In genomic region chr8:77695070-77695469, GRCm38 (mm10) we compare ENCODE assay signal across 24 mouse cellular contexts. TPM values are rescaled to one million over a fixed set of nuclear protein-coding genes. Genes with fewer than 3 reads are reported as not detected.
DNase-seq lines count a peak whose midpoint lies in the region; ATAC-seq lines count a peak whose summit lies in the region.
"Had no signal": no experiment of that assay in that cellular context is flagged by ENCODE, and none has a peak within 500 bp of the region (broad histone marks: within the 10 kb centered on the region; RNA-seq: fewer than 3 reads in every experiment).

No protein-coding gene starts in this region.

- H3K9ac ChIP-seq in hindbrain, embryonic 13.5 days: no peak overlapping the region
- no peak overlapping the region for H3K9ac ChIP-seq in hindbrain, embryonic 14.5 days
- H3K9ac ChIP-seq in lung, embryonic 15.5 days: no peak overlapping the region
- H3K9ac ChIP-seq: embryonic facial prominence, embryonic 13.5 days; hindbrain, embryonic 12.5 days had no signal

- H3K27me3 ChIP-seq in hindbrain, embryonic 13.5 days: no peaks in the 10 kb centered on the region
- H3K27me3 ChIP-seq in hindbrain, embryonic 14.5 days (ENCODE audit: control insufficient read depth, insufficient read depth, low read length): no peaks in the 10 kb centered on the region
- H3K27me3 ChIP-seq in lung, embryonic 15.5 days: no peaks in the 10 kb centered on the region
- H3K27me3 ChIP-seq: embryonic facial prominence, embryonic 13.5 days; hindbrain, embryonic 12.5 days had no signal

- no peak overlapping the region for H3K4me3 ChIP-seq in hindbrain, embryonic 13.5 days
- no peak overlapping the region for H3K4me3 ChIP-seq in hindbrain, embryonic 14.5 days (replicated peaks; ENCODE audit: low read length)
- no peak overlapping the region for H3K4me3 ChIP-seq in lung, embryonic 15.5 days
- H3K4me3 ChIP-seq: embryonic facial prominence, embryonic 13.5 days; erythroblast, embryonic 14.5 days; gastrocnemius, adult 2 months; hindbrain, embryonic 12.5 days; left cerebral cortex, adult 2 months; midbrain, embryonic 10.5 days had no signal

- no peaks in the 10 kb centered on the region for H3K36me3 ChIP-seq in hindbrain, embryonic 13.5 days
- H3K36me3 ChIP-seq in hindbrain, embryonic 14.5 days (replicated peaks; ENCODE audit: control insufficient read depth, insufficient read depth): no peaks in the 10 kb centered on the region
- H3K36me3 ChIP-seq in lung, embryonic 15.5 days: peaks cover 3% of the 10 kb centered on the region; the same call in 1 of the 2 replicates
- H3K36me3 ChIP-seq: embryonic facial prominence, embryonic 13.5 days; hindbrain, embryonic 12.5 days; midbrain, embryonic 10.5 days had no signal

- no peak overlapping the region for H3K27ac ChIP-seq in hindbrain, embryonic 13.5 days
- H3K27ac ChIP-seq in hindbrain, embryonic 14.5 days: no peak overlapping the region
- H3K27ac ChIP-seq in lung, embryonic 15.5 days: no peak overlapping the region
- H3K27ac ChIP-seq: gastrocnemius, adult 2 months; hindbrain, embryonic 12.5 days; left cerebral cortex, adult 2 months had no signal

- WGBS in hindbrain, embryonic 13.5 days: 66% methylated on average over 3 of the region's 3 CpGs
- 70% methylated on average over 3 of the region's 3 CpGs for WGBS in hindbrain, embryonic 14.5 days
- 26% methylated on average over 3 of the region's 3 CpGs for WGBS in lung, embryonic 15.5 days

- H3K4me2 ChIP-seq in hindbrain, embryonic 13.5 days: no peak overlapping the region
- H3K4me2 ChIP-seq in hindbrain, embryonic 14.5 days (replicated peaks): no peak overlapping the region
- no peak overlapping the region for H3K4me2 ChIP-seq in lung, embryonic 15.5 days
- H3K4me2 ChIP-seq: embryonic facial prominence, embryonic 13.5 days; heart, embryonic 11.5 days; hindbrain, embryonic 12.5 days had no signal

- no peaks in the 10 kb centered on the region for H3K4me1 ChIP-seq in hindbrain, embryonic 13.5 days (replicated peaks)
- no peaks in the 10 kb centered on the region for H3K4me1 ChIP-seq in hindbrain, embryonic 14.5 days (replicated peaks; ENCODE audit: control insufficient read depth, insufficient read depth, low read length)
- peaks cover 19% of the 10 kb centered on the region for H3K4me1 ChIP-seq in lung, embryonic 15.5 days
- H3K4me1 ChIP-seq: hindbrain, embryonic 12.5 days had no signal

- DNase-seq in adrenal gland, adult 2 months: peak; percentile 20
- DNase-seq in adrenal gland, adult 18-20 months (ENCODE audit: low spot score in 2 of 2): no peak
- no peak for DNase-seq in hindbrain, embryonic 14.5 days (ENCODE audit: low spot score)
- no peak for DNase-seq in lung, postnatal 10 days
- peak; percentile 45 for DNase-seq in adipocyte (ENCODE audit: low spot score)
- DNase-seq in urinary bladder, postnatal 36 days (ENCODE audit: low spot score in 2 of 2): no peak
- DNase-seq: cerebellum, adult 2 months; cerebellum, postnatal 25 days; gastrocnemius, adult 2 months; kidney, adult 8-10 months; liver; right cerebral cortex, postnatal 25 days; spleen, adult 18-20 months; thymus, postnatal 14 days had no signal

- 0 out of 2 replicates have a peak, but pooled peaks have one; percentile 24 for ATAC-seq in hindbrain, embryonic 13.5 days (ENCODE audit: low FRiP score)
- ATAC-seq in hindbrain, embryonic 14.5 days (ENCODE audit: low FRiP score): no peak
- 0 out of 2 replicates have a peak, but pooled peaks have one; percentile 16 for ATAC-seq in lung, embryonic 15.5 days (ENCODE audit: borderline replicate concordance, extremely low read depth, low FRiP score, low TSS enrichment)
- ATAC-seq: forebrain, embryonic 14.5 days; inflammation-experienced regulatory T-cells, adult 6 months had no signal

- H3K9me3 ChIP-seq in hindbrain, embryonic 13.5 days: no peaks in the 10 kb centered on the region
- no peaks in the 10 kb centered on the region for H3K9me3 ChIP-seq in hindbrain, embryonic 14.5 days (ENCODE audit: control insufficient read depth, low read length)
- H3K9me3 ChIP-seq in lung, embryonic 15.5 days: no peaks in the 10 kb centered on the region
- H3K9me3 ChIP-seq: embryonic facial prominence, embryonic 13.5 days; hindbrain, embryonic 12.5 days; midbrain, embryonic 10.5 days had no signal

RNA-seq across cellular contexts. Expression of gene Ednra, which starts 29.2 kb away (rescaled TPM):
- 10 to 100 TPM; 20.0 to 22.3 TPM for total RNA-seq in adrenal gland, adult 2 months (2021)
- 5.8 and 7.3 TPM in 2 replicates for polyA plus RNA-seq in adrenal gland, adult 2 months (2012; rRNA removed)
- 10 to 100 TPM; 21.5 to 21.9 TPM for total RNA-seq in adrenal gland, adult 18-20 months (2021)
- polyA plus RNA-seq in hindbrain, embryonic 13.5 days (2015; fragmentation: Nextera tagmentation; extraction: Ambion mirVana): 7.2 and 8.1 TPM in 2 replicates
- polyA plus RNA-seq in hindbrain, embryonic 14.5 days (2014; fragmentation: Nextera tagmentation; extraction: Ambion mirVana): 7.6 and 8.6 TPM in 2 replicates
- 109 and 116 TPM in 2 replicates for polyA plus RNA-seq in lung, embryonic 15.5 days (2015; fragmentation: Nextera tagmentation; extraction: Ambion mirVana)
- polyA plus RNA-seq: erythroblast, embryonic 14.5 days; inflammation-experienced regulatory T-cells, adult 6 months had no signal

Comparison
In these comparisons a context has a peak if more than half of its experiments do, and no peak if none do; other contexts are left out.
1. DNase-seq: peak in adrenal gland, adult 2 months (single experiment) and adipocyte (single experiment); none in adrenal gland, adult 18-20 months (0 of 2), hindbrain, embryonic 14.5 days (single experiment), lung, postnatal 10 days (single experiment) and urinary bladder, postnatal 36 days (0 of 2).
2. RNA of gene Ednra, which starts 29.2 kb away (polyA plus RNA-seq): 109 to 116 TPM in lung, embryonic 15.5 days; 7.6 to 8.6 TPM in hindbrain, embryonic 14.5 days, 5.8 to 7.3 TPM in adrenal gland, adult 2 months and 7.2 to 8.1 TPM in hindbrain, embryonic 13.5 days; every median in the first group is over 10 times any median in the second.